Mouse (Mus musculus): ENCODE data around the gene Scaf1. TPM values are rescaled to one million over a fixed set of nuclear protein-coding genes. Genes with fewer than 3 reads are reported as not detected.

Scaf1 gene
- polyA plus RNA-seq, 1 experiment: 47.3 TPM

GRCm38 (mm10) chr7:45046853-45047350 lies 30.7 kb upstream of the Scaf1 start:
- Histone ChIP-seq H3K27ac (ENCODE audit: insufficient read depth, low read depth, low read length) (no peak overlapping the region), H3K4me3 (ENCODE audit: insufficient read depth, low read length) (no peak overlapping the region), H3K4me1 (ENCODE audit: control insufficient read depth, insufficient read depth, low read length) (peaks cover 4% of the 10 kb centered on the region)
- no peak for TF ChIP-seq CTCF (IDR thresholded peaks at IDR 0.05; ENCODE audit: low read depth, low read length)
- TF ChIP-seq POLR2A (IDR thresholded peaks at IDR 0.05; ENCODE audit: borderline replicate concordance, low read depth, low read length): no peak

GRCm38 (mm10) chr7:45045741-45046140 lies 29.6 kb upstream of the Scaf1 start:
- TF ChIP-seq POLR2A (IDR thresholded peaks at IDR 0.05; ENCODE audit: borderline replicate concordance, low read depth, low read length) (no peak), CTCF (IDR thresholded peaks at IDR 0.05; ENCODE audit: low read depth, low read length) (no peak)
- Histone ChIP-seq H3K4me3 (ENCODE audit: insufficient read depth, low read length) (no peak overlapping the region), H3K27ac (ENCODE audit: insufficient read depth, low read depth, low read length) (no peak overlapping the region), H3K4me1 (ENCODE audit: control insufficient read depth, insufficient read depth, low read length) (no peaks in the 10 kb centered on the region)

- Histone ChIP-seq H3K27ac (ENCODE audit: insufficient read depth, low read depth, low read length) (no peak overlapping the region), H3K4me3 (ENCODE audit: insufficient read depth, low read length) (no peak overlapping the region), H3K4me1 (ENCODE audit: control insufficient read depth, insufficient read depth, low read length) (no peaks in the 10 kb centered on the region)
- TF ChIP-seq CTCF (IDR thresholded peaks at IDR 0.05; ENCODE audit: low read depth, low read length) (no peak), POLR2A (IDR thresholded peaks at IDR 0.05; ENCODE audit: borderline replicate concordance, low read depth, low read length) (no peak)
These were observed 27.1 kb upstream of the Scaf1 start for GRCm38 (mm10) chr7:45043307-45043706.

- no peak for TF ChIP-seq POLR2A (IDR thresholded peaks at IDR 0.05; ENCODE audit: borderline replicate concordance, low read depth, low read length)
- TF ChIP-seq CTCF (IDR thresholded peaks at IDR 0.05; ENCODE audit: low read depth, low read length): no peak
- no peak overlapping the region for H3K27ac ChIP-seq (ENCODE audit: insufficient read depth, low read depth, low read length)
- H3K4me3 ChIP-seq (ENCODE audit: insufficient read depth, low read length): no peak overlapping the region
- no peaks in the 10 kb centered on the region for H3K4me1 ChIP-seq (ENCODE audit: control insufficient read depth, insufficient read depth, low read length)
These were observed 24.7 kb upstream of the Scaf1 start for GRCm38 (mm10) chr7:45040851-45041250.

GRCm38 (mm10) chr7:45038411-45038810 lies 22.2 kb upstream of the Scaf1 start:
- Histone ChIP-seq H3K4me1 (ENCODE audit: control insufficient read depth, insufficient read depth, low read length) (no peaks in the 10 kb centered on the region), H3K4me3 (ENCODE audit: insufficient read depth, low read length) (no peak overlapping the region), H3K27ac (ENCODE audit: insufficient read depth, low read depth, low read length) (no peak overlapping the region)
- TF ChIP-seq POLR2A (IDR thresholded peaks at IDR 0.05; ENCODE audit: borderline replicate concordance, low read depth, low read length) (no peak), CTCF (IDR thresholded peaks at IDR 0.05; ENCODE audit: low read depth, low read length) (no peak)

GRCm38 (mm10) chr7:45037720-45038361 lies 21.7 kb upstream of the Scaf1 start:
- Histone ChIP-seq H3K4me1 (ENCODE audit: control insufficient read depth, insufficient read depth, low read length) (no peaks in the 10 kb centered on the region), H3K4me3 (ENCODE audit: insufficient read depth, low read length) (no peak overlapping the region), H3K27ac (ENCODE audit: insufficient read depth, low read depth, low read length) (no peak overlapping the region)
- TF ChIP-seq CTCF (IDR thresholded peaks at IDR 0.05; ENCODE audit: low read depth, low read length) (peak; percentile 82), POLR2A (IDR thresholded peaks at IDR 0.05; ENCODE audit: borderline replicate concordance, low read depth, low read length) (no peak)

GRCm38 (mm10) chr7:45036702-45037101 lies 20.5 kb upstream of the Scaf1 start:
- H3K4me3 ChIP-seq (ENCODE audit: insufficient read depth, low read length): no peak overlapping the region
- TF ChIP-seq POLR2A (IDR thresholded peaks at IDR 0.05; ENCODE audit: borderline replicate concordance, low read depth, low read length) (no peak), CTCF (IDR thresholded peaks at IDR 0.05; ENCODE audit: low read depth, low read length) (no peak)
- H3K27ac ChIP-seq (ENCODE audit: insufficient read depth, low read depth, low read length): no peak overlapping the region

GRCm38 (mm10) chr7:45035631-45036030 lies 19.5 kb upstream of the Scaf1 start:
- Histone ChIP-seq H3K27ac (ENCODE audit: insufficient read depth, low read depth, low read length) (no peak overlapping the region), H3K4me1 (ENCODE audit: control insufficient read depth, insufficient read depth, low read length) (no peaks in the 10 kb centered on the region), H3K4me3 (ENCODE audit: insufficient read depth, low read length) (no peak overlapping the region)
- no peak for TF ChIP-seq POLR2A (IDR thresholded peaks at IDR 0.05; ENCODE audit: borderline replicate concordance, low read depth, low read length)
- no peak for TF ChIP-seq CTCF (IDR thresholded peaks at IDR 0.05; ENCODE audit: low read depth, low read length)

More at GRCm38 (mm10) chr7:45036702-45037101, 20.5 kb upstream of the Scaf1 start:
- H3K4me1 ChIP-seq (ENCODE audit: control insufficient read depth, insufficient read depth, low read length): no peaks in the 10 kb centered on the region

GRCm38 (mm10) chr7:45033722-45034359 lies 17.7 kb upstream of the Scaf1 start:
- no peak overlapping the region for H3K4me3 ChIP-seq (ENCODE audit: insufficient read depth, low read length)
- TF ChIP-seq POLR2A (IDR thresholded peaks at IDR 0.05; ENCODE audit: borderline replicate concordance, low read depth, low read length) (no peak), CTCF (IDR thresholded peaks at IDR 0.05; ENCODE audit: low read depth, low read length) (no peak)
- H3K4me1 ChIP-seq (ENCODE audit: control insufficient read depth, insufficient read depth, low read length): no peaks in the 10 kb centered on the region
- no peak overlapping the region for H3K27ac ChIP-seq (ENCODE audit: insufficient read depth, low read depth, low read length)

GRCm38 (mm10) chr7:45030857-45031256 lies 14.7 kb upstream of the Scaf1 start:
- Histone ChIP-seq H3K27ac (ENCODE audit: insufficient read depth, low read depth, low read length) (no peak overlapping the region), H3K4me3 (ENCODE audit: insufficient read depth, low read length) (no peak overlapping the region), H3K4me1 (ENCODE audit: control insufficient read depth, insufficient read depth, low read length) (peaks cover 5% of the 10 kb centered on the region)
- no peak for TF ChIP-seq POLR2A (IDR thresholded peaks at IDR 0.05; ENCODE audit: borderline replicate concordance, low read depth, low read length)
- no peak for TF ChIP-seq CTCF (IDR thresholded peaks at IDR 0.05; ENCODE audit: low read depth, low read length)
